Mouse (Mus musculus) heart, postnatal 14 days (tissue): ENCODE measurements around the gene Tac4. TPM values are rescaled to one million over a fixed set of nuclear protein-coding genes. Genes with fewer than 3 reads are reported as not detected.

Experiments used
- DNase-seq, 2 experiments: peaks; one replicate each; pipeline ENCODE4 v3.0.0; 2021 to 2022
- intact Hi-C: fragments of 180-260 bp; cut with DNase I; formaldehyde crosslinking; loops from one replicate; pipeline ENCODE4 v1.15.1; 2025
- total RNA-seq, 2 experiments: library from RNA; stranded (reverse); gene quantifications; 2 replicates each; pipeline ENCODE4 v1.2.3; 2021

Tac4 gene
- total RNA-seq, 2 experiments from 2014 or later, result not detected

DNA sequence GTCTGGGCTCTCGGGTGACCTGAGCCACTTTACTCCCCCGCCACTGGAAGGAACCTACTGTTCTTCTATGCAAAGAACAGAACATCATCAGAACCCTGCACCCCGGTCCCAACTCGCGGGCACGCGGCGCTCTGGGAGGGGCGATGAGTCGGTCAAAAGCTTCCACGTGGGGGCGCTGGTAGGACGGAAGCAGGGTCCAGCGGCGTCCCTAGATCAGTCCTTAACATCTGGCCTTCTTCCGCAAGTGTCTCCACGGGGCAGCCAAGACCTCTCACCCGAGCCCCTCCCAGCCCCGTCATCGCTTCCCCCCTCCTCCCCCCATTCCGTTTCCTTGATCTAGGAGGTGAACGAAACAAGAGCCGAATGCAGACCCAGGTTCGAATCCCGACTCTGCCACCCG, 2.8 kb upstream of the Tac4 start:
- intact Hi-C loops, result loop anchor here (2.0 to 5.0 kb wide), 4 partner anchors 38 to 262 kb away; partner anchors contain the start of gene Pdk2
- DNase-seq, result peak; percentile 87 to 91

DNA sequence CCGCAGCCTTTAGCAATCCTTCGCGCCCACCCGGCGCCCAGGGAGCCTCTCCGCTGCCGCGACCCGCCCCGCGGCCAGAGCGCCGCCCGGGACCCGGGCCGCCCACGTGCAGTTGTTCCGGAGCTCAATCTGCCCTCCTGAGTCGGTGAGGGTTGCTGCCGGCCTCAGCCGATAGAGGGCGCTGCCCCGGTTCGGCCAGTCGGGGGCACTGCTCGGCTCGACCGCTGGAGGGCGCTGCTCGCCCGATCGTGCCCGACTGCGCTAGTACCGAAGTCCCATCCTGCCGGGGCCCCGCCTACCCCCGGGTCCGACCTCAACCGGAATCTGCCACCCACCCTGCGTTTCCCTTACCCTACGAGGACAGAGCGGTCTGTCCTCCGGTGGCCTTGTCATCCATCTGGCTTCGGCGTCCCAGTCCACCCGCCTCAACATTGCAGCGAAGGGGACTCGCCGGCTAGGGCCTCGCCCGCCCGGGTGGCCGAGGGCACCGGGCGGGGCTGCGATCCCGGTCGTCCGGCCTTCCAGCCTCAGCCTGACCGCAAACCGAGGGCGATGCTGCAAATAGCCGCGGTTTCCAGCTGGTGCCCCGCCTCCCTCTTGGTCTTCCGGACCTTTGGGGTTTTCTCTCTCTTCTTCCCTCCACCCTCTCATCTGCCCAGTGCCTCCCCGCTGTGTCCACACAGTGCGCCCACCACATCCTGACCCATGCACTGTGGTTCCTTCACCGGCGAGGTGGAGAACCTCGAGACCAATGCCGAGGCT, 2.1 kb upstream of the Tac4 start:
- DNase-seq, result peak; percentile 97 to 98
- intact Hi-C loops, result loop anchor here (2.0 to 5.0 kb wide), 4 partner anchors 38 to 262 kb away; partner anchors contain the start of gene Pdk2

DNA sequence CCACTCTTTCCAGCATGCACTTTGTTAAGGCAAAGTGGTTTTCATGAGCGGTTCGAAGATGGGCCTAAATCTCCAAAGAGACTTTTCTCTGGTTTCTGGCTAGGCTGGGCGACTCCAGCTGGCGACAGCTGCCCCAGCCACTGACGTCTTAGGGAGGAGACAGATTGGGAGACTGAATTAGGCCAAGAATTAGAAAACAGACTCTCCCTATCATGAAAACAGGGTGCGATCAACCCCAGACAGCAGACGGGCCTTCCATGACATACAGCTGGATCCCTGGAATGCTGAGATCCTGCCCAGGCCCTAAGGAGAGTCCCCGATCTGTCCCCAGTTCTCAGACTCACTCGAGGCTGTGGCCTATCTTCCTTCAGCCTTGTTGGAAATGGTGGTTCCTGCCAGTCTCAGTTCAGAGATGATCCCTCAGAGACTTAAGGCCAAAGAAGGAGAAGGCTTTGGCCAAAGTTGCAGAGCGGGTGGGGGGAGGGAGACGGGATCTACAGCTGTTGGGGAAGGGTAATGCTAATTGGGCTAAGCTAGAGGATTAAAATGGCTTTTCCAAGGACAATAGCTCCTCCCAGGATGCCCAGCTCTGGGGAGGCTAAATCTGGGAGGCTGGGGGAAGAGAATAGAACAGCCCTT, 2.6 kb downstream of the Tac4 start:
- intact Hi-C loops, result no loop called here
- peak; percentile 73 to 79 for DNase-seq

DNA sequence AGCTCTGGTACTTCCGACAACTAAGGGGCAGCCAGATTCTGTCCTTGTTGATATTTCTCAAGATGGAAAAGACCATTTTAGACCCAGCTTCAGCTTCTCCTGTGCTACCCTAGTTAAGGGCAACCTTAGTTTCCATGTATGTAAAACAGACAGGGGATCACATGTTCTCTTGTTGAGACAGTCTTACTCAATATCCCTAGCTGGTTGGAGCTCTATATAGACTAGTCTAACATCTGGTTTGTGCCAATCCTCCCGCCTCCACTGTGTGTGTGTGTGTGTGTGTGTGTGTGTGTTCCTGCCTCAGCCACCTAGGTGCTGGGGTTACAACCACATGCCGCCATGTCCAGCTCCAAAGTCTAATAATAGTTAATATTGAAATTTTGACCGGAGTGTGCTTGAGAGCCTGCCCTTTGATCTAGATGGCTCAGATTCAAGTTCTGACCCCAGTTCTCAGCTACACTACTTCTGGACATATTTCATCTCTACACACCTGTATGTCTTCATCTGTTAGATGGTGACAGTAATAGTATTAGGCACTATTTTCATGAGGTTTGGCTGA, 3.2 kb downstream of the Tac4 start:
- no peak for DNase-seq
- intact Hi-C loops, result no loop called here

DNA sequence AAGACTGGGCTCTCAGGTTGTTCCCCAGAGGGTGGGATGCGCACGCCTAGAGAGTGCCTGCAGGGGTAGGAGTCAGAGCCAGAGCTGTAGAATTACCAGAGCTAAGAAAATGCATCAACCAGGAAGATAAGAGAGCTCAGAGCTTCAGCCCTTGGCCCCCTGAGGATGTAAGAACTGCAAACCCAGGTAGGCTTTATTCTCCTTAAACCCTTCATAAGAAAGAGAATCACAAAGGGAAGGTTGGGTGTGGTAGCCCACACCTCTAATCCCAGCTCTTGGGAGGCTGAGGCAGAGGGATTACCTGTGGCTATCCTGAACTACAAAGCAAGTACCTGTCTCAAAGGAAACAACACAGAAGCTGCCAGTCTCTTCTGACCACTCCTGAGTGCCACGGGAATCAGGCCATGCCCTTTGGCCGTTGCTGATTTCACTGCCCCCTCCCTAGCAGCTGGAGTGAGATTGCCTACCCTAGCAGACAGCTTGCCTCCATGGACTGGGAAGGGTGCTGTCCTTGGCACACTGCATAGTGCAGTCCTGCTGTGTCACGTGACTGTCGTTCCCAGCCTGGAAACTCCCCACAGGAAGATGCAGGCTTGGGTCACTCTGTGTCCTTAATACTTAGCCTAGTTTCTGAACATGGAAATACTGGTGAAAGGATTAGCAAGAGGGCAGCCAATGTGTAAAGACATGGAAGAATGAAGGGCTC, 5.4 kb downstream of the Tac4 start:
- DNase-seq, result peak; percentile 46 to 60
- intact Hi-C loops, result no loop called here

DNA sequence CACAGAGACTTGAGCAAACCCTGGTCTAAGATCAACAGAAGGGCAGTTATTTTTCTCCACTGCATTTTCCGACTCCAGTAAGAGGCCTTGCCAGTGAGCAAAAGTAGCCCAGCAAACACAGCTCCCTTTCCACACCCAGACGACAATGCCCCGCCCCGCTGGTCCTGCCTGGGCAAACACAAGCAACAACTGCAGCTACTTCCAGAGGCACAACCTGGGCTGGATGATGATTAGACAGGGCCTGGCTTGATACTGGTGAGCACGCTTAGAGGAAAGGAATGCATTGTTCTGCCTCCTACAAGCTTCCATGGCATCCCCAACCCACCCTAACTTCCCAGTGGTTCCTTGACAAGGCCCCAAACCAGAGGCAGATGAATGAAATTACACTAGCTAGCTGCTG, 12.3 kb downstream of the Tac4 start:
- intact Hi-C loops, result no loop called here
- no peak for DNase-seq

DNA sequence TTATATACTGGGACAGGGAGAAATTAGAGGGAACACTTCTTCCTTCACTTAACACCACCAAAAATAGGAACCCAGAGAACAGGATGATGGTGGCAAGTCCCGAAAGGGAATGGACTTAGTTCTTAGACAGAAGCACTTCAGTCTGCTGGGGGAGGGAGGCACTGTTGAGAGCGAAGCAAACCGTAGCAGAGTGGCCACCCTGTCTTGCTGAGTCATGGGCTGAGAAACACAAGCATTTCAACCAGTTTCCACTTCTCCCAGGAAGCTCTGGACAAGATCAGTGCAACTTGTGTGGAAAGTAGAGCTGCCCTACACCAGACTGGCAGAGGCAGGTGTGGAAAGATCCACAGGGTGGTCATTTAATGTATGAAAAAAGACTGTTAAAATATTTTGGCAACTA, 13.3 kb downstream of the Tac4 start:
- intact Hi-C loops, result no loop called here
- DNase-seq, result no peak

DNA sequence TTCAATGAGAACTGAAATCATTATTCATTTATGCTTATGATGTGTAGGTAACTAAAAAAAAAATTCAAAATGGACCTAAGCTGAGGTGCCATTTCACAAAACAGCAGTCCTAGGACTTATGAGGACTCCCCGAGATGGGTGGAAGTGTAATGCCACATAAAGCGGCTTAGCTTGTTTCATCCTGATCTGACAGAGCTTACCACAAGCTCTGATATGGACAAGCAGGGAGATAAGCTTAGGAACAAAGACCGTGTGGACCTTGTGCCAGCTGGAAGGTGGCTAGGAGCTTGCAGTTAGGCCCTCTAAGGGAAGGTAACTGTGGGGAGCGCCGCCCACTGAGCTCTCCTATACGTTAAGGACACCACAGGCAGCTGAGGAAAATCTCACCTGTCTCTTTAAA, 14.7 kb downstream of the Tac4 start:
- intact Hi-C loops, result no loop called here
- DNase-seq, result no peak

DNA sequence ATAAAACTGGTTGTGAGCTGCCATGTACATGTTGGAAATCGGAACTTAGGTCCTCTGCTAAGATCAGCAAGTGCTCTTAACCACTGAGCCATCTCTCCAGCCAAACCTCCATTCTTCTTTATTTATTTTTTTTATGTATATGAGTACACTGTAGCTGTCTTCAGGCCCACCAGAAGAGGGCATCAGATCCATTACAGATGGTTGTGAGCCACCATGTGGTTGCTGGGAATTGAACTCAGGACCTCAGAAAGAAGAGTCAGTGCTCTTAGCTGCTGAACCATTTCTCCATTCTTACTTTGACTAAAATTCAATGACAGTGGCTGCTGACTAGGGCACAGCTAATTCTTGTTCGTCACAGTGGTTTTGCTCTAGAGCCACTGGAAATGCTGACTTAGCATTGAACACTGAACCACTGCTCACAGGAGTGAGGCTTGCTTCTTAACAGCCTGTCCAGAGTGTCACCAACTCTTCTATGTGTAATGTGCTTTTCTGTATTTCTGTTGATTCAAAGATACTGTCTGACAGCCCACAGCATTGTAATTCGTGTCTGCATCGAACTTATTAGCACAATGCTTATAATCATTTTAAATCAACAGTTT, 17.8 kb downstream of the Tac4 start:
- intact Hi-C loops, result no loop called here
- DNase-seq, result no peak

DNA sequence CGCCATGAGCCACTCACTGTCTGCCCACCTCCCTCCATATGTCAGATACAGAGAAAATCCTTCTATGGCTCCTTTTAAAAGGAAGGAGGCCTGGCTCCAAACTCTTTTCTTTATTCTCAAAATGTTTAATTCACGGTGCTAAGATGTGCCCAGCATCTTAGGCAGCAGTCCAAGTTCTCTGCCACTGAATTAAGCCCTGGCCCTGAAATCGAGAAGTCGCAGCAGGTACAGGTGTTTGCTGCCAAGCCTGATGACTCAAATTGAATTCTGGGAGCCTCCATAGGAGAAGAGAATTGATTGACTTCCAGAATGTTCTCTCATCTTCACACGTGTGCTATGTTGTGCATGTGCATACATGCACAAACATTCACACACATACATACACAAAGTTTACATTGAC, 21.0 kb downstream of the Tac4 start:
- DNase-seq, result no peak
- intact Hi-C loops, result no loop called here

DNA sequence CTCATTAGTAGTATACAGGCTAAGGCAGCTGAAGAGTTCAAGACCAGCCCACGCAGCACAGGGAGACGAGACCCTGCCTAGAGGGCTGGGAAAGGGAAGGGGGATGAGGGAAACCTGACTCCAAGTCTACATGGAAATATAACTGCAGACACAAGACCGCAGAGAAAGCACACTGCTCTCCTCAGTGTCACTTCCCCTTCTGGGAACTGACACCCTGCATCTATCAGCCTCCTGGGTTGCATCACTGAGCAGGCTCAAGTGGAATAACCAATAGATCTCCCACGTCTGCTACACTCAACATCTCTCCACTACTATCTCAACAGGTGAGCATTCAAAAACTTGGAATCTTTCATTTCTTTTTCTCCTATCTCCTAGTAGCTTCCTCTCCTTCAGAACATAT, 30.7 kb downstream of the Tac4 start:
- DNase-seq, result no peak
- intact Hi-C loops, result no loop called here

DNA sequence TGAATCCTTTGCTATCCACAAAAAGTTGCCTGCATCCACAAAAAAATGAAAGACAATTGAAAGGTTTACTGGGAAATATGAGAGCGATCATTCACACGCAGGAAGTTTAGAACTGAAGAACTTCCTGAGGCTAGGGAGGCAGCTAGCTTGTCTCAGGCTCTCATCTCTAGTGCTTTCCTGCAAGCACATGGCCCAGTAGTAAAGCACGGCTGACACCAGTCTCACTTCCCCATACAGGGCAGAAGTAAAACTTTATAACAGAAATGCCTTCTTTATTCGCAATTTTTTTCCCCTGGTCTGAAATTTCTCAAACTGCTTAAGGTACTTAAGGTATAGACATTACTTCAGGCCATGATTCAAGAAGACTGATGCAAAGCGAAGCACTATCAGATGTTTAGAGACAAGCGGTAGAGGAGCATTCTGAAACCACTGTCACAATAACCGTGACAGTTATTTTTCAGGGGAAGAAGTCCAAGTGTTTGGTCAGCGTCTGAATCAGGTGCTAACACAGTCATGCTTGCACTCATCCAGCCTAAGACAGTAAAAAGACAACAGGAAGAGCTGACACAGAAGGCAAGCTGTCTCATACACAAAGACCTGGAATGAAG, 31.8 kb downstream of the Tac4 start:
- no peak for DNase-seq
- intact Hi-C loops, result no loop called here

DNA sequence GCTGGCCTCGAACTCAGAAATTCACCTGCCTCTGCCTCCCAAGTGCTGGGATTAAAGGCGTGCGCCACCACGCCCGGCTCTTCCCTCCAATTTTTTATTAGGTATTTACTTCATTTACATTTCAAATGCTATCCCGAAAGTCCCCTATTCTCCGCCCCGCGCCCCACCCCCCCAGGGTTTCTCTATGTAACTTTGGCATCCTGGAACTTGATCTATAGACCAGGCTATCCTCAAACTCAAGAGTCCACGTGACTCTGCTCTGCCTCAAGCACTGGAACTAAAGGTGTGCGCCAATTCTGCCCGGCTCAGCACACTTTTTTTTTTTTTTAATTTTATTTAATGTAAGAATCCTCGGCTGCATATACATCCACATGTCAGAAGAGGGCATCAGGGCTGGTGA, 34.4 kb downstream of the Tac4 start:
- DNase-seq, result no peak
- intact Hi-C loops, result loop anchor here (2.0 kb wide), 1 partner anchor 37 kb away; no protein-coding TSS in a partner anchor

DNA sequence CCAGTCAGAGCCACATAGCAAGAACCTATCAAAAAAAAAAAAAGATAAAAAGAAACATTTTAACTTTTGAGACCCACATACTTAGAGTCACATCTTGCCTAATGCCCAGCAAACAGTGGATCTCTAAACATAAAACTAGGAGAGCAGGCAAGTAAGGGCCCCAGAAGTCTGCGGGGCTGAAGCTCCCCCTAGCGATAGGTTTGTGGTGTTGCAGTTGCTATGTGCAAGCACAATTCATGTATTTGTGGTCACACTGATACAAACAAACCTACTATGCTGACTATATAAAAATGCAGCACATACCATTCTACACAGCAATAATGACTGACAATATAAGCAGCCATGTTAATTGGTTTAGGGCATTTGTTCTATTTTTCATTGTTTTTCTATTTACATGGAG, 36.8 kb downstream of the Tac4 start:
- intact Hi-C loops, result no loop called here

DNA sequence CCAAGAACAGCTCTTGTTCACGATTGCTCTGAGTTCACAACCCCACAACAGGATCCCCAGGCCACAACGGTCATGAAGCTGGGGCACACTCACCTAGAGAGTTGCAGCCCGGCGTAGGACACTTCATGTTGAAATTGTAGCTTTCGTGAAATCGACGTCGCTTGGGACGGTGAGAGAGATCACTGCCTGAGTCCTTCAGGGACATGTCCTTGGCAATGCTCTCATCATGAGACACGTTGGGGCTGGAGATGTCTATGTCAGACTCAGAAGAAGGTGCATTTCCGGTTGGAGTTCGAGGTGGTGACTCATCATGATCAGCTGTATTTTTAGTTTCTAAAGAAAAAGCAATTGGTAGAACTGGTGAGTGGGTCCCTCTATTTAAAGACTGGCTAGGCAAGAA, 38.6 kb downstream of the Tac4 start:
- DNase-seq, result no peak
- intact Hi-C loops, result no loop called here

More for the DNA sequence above, 36.8 kb downstream of the Tac4 start:
- DNase-seq, result peak; percentile 20 to 30

DNA sequence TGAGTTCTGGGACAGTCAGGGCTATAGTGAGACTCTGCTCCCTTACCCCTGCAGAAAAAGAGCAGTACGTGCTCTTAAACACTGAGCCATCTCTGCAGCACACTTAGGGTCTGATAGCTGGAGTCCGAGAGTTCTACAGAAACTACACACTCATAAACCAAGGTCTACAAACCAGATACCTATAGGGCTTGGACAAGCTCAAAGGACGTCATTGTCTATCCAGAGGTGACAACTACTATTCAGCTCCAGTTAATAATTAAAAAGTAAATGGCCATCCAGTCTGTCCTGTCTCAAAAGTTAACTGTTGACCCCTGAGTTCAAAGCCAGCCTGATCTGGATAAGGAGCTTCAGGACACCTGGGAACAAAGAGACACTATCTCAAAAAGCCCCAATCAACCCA, 40.4 kb downstream of the Tac4 start:
- intact Hi-C loops, result no loop called here
- no peak for DNase-seq

DNA sequence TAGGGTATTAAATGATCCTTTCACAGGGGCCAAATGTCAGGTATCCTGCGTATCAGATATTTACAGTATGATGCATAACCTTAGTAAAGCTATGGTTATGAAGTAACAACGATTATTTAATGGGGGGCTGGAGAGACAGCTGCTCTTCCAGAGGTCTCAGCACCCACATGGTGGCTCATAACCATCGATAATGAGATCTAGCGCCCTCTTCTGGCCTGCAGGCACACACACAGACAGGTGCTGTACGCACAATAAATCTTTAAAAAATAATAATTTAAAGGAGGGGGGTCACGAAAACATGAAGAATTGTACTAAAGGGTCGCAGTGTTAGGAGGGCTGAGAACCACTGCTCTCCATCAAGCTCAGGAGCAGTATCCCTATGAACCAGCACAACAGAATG, 44.3 kb downstream of the Tac4 start:
- no peak for DNase-seq
- intact Hi-C loops, result no loop called here

DNA sequence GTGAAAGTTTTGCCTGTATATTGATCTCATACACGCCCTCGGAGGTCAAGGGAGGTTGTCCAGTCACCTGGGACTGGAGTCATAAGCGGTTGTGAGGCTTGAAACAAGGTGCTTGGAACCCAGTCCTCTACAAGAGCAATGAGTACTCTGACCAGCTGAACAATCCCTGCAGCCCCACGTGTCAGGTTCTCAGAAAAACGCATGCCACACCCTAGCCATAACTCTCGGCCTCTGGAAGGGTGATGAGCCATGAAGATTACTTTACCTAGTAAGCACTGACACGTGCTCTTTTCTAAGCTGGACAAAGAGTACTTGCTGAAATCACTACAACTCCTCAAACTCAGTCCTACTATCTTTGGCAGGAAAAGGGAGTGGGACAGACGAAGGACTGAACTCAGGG, 46.2 kb downstream of the Tac4 start:
- DNase-seq, result no peak
- intact Hi-C loops, result no loop called here

DNA sequence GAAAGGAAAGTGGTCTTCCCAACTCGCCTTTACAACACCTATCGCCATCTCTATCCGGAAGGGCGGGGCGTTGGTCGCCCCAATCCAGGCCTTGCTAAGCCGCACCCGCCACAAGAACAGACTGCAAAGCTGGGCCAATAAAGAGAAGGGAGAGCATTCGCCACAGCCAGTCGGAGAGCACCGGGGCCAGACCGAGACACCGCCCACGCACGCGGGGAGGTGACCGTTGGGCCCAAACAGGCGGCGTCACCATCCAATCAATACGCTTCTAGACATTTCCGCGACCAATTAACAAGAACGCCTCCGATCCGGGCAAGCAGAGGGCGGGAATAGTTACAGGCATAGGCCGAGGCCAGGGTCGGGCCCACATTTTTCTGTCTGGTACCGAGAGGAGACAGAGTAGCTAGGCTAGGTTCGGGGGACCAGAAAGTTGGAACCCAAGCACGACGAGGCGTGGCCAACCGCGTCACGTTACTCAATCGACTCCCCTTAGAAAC, 48.2 kb downstream of the Tac4 start:
- intact Hi-C loops, result loop anchor here (5.0 kb wide), 1 partner anchor 73 kb away; the partner anchor contains the start of gene Slc35b1

More for the DNA sequence above, 48.2 kb downstream of the Tac4 start:
- peak; percentile 96 to 97 for DNase-seq
